Mouse (Mus musculus) kidney, postnatal 4 days (tissue): ENCODE measurements at regions not wholly inside any gene's neighbourhood (a gene's known extent, or its start where the extent isn't known, plus 50 kb on each side); places are given as distances from the start of the nearest gene placed in this dataset.
A peak's percentile ranks its signal among the peaks of the same experiment; 100 is the strongest.

ENCODE experiments used
- DNase-seq, 2 experiments: peaks; one replicate each; pipeline ENCODE4 v3.0.0; 2021; ENCODE audit warnings: mixed read lengths in 2 of 2

- no peak for DNase-seq
Observed at GRCm38 (mm10) chr13:94619511-94619910, 169.2 kb upstream of the Tbca start.

- DNase-seq: no peak
Observed at GRCm38 (mm10) chr13:94630055-94630454, 158.7 kb upstream of the Tbca start.

- no peak for DNase-seq
Observed at GRCm38 (mm10) chr13:94630685-94631084, 158.0 kb upstream of the Tbca start.

GRCm38 (mm10) chr13:94632730-94633129 lies 156.0 kb upstream of the Tbca start:
- no peak for DNase-seq

GRCm38 (mm10) chr13:94640336-94640735 lies 148.4 kb upstream of the Tbca start:
- no peak for DNase-seq

GRCm38 (mm10) chr13:94645241-94646206 lies 143.2 kb upstream of the Tbca start:
- peak; percentile 16 to 39 for DNase-seq

GRCm38 (mm10) chr13:94646326-94646725 lies 142.4 kb upstream of the Tbca start:
- no peak for DNase-seq

GRCm38 (mm10) chr13:94646781-94647555 lies 141.7 kb upstream of the Tbca start:
- DNase-seq: no peak

- no peak for DNase-seq
Observed at GRCm38 (mm10) chr13:94647566-94647965, 141.1 kb upstream of the Tbca start.

- no peak for DNase-seq
Observed at GRCm38 (mm10) chr13:94650951-94651350, 137.8 kb upstream of the Tbca start.

- no peak for DNase-seq
Observed at GRCm38 (mm10) chr13:94667604-94668003, 121.1 kb upstream of the Tbca start.

- no peak for DNase-seq
Observed at GRCm38 (mm10) chr13:94668276-94668675, 120.4 kb upstream of the Tbca start.

- no peak for DNase-seq
Observed at GRCm38 (mm10) chr13:94669106-94669683, 119.5 kb upstream of the Tbca start.

- no peak for DNase-seq
Observed at GRCm38 (mm10) chr13:94670266-94670665, 118.4 kb upstream of the Tbca start.

- no peak for DNase-seq
Observed at GRCm38 (mm10) chr13:94670961-94671360, 117.7 kb upstream of the Tbca start.

GRCm38 (mm10) chr13:94680492-94681168 lies 108.1 kb upstream of the Tbca start:
- DNase-seq: no peak

- DNase-seq: no peak
Observed at GRCm38 (mm10) chr13:94681606-94682005, 107.1 kb upstream of the Tbca start.

GRCm38 (mm10) chr13:94685191-94685590 lies 103.5 kb upstream of the Tbca start:
- no peak for DNase-seq

- no peak for DNase-seq
Observed at GRCm38 (mm10) chr13:94687295-94687694, 101.4 kb upstream of the Tbca start.

- DNase-seq: no peak
Observed at GRCm38 (mm10) chr13:94706641-94707053, 82.1 kb upstream of the Tbca start.

GRCm38 (mm10) chr13:94707371-94708280 lies 81.1 kb upstream of the Tbca start:
- peak in 1 of 2 experiments; percentile 24 for DNase-seq

GRCm38 (mm10) chr13:94708786-94709185 lies 79.9 kb upstream of the Tbca start:
- no peak for DNase-seq
